Mouse (Mus musculus): Measurements from ENCODE around the gene Degs1. TPM values are rescaled to one million over a fixed set of nuclear protein-coding genes. Genes with fewer than 3 reads are reported as not detected.

Degs1 gene
- 122 TPM for polyA plus RNA-seq (2017; shearing (Covaris generic))

GRCm38 (mm10) chr1:182282091-182283075 lies at the start of gene Degs1:
TSS of gene Degs1 (minus strand) at chr1:182282804.

Other genes starting within 250 kb of the Degs1 start
- 173 TPM for gene Srp9, start 158.1 kb downstream of the Degs1 start, polyA plus RNA-seq (2017; shearing (Covaris generic))
- not detected for gene Vmn1r1, start 118.3 kb downstream of the Degs1 start, polyA plus RNA-seq (2017; shearing (Covaris generic))
- 6.9 TPM for gene Fbxo28, start 58.8 kb upstream of the Degs1 start, polyA plus RNA-seq (2017; shearing (Covaris generic))
- gene Trp53bp2, start 126.4 kb upstream of the Degs1 start, polyA plus RNA-seq (2017; shearing (Covaris generic)), result 11.4 TPM
- gene Capn2, start 234.8 kb upstream of the Degs1 start, polyA plus RNA-seq (2017; shearing (Covaris generic)), result 64.8 TPM

Data from inflammation-experienced regulatory T-cells, adult 16 weeks (primary cell).